Mouse (Mus musculus) granulocyte monocyte progenitor cell, adult 5-6 weeks (primary cell): ENCODE results near the gene Atxn3. TPM values are rescaled to one million over a fixed set of nuclear protein-coding genes. Genes with fewer than 3 reads are reported as not detected.
A peak's percentile ranks its signal among the peaks of the same experiment; 100 is the strongest.

Experiments used
- ATAC-seq: replicated peaks from 2 replicates; pipeline ENCODE4 v1.8.0; 2016; ENCODE audit warnings: mild to moderate bottlenecking, moderate TSS enrichment, inconsistent platforms; ENCODE audit not compliant: poor library complexity, severe bottlenecking
- total RNA-seq, 2 experiments: library from RNA; stranded (forward) in 1 of 2; stranded (reverse) in 1 of 2; fragments of 200-712, 200-1000 nt in 1 of 2; fragments of >200 nt in 1 of 2; fragmentation: Nextera tagmentation in 1 of 2; gene quantifications; 2 replicates each; pipeline ENCODE4 v1.2.3; 2014 to 2017

Atxn3 gene
- total RNA-seq (2014; fragmentation: Nextera tagmentation) (28.8 and 31.3 TPM in 2 replicates), total RNA-seq (2017) (56.4 and 74.5 TPM in 2 replicates)

DNA sequence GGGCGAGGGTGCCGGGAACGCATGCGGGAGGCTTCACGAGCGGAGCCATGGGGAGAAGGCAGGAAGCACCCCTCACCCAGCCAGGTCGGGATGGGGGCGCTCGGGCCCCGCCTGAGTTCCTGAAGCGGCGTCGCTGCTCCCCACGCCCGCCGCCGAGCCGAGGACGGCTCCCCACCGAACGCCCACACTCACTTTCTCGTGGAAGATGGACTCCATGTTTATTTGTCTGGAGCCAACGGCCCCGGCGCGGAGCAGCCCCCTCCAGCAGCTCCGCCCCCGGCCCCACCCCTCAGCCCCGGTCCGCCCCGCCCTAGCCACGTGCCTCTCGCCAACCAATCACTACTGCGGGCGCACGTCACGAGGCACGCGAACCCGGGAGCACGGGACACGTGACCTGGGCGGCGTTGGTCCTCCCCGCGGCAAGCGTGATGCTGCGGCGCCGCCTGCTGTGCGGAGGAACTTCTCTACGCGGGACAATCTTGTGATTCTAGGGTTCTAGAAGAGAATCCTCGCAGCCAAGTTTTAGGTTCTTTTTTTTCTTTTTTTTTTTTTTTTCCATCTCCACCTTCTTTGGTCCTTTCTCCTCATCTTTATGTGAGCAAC is at the start of gene Atxn3:
Gene Atxn3, minus strand, starts transcription at position 305 of the 603 bp plus-strand sequence.
- peak; percentile 83 for ATAC-seq

DNA sequence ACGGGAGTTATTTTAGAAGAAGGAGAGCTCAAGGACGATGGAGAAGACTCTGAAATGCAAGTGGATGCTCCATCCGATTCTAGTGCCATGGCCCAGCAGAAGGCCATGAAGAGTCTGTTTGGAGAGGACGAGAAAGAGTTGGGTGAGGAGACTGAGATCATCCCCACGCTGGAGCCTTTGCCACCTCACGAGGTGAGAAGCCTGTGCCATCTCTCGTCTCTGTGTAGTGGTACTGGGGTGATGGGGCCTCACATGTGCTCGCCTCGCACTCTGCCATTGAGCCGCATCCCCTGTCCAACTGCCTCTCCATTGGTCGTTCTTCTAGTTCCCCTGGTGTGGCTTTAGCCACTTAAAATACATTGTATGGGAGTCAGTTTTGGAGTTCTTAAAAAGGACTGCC is 42.7 kb upstream of the Atxn3 start:
- no peak for ATAC-seq

DNA sequence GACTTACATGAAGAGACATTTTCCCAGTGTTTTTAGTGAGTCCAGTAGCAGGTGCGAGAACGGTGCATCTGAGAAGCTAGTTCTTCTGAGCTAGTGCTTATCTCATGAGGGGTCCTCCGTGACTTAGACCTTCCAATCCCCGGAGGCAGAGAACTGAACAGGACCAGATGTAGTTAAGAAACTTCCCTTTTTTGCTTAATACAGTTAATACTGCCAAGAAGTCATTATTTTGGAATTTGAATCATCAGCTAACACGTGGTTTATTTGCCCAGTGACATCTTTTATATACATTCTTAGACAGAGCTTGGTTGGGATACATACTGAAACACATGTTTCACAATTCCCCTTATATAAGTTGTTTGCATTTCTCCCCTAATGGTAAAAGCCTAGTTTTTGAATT is 40.9 kb upstream of the Atxn3 start:
- no peak for ATAC-seq

DNA sequence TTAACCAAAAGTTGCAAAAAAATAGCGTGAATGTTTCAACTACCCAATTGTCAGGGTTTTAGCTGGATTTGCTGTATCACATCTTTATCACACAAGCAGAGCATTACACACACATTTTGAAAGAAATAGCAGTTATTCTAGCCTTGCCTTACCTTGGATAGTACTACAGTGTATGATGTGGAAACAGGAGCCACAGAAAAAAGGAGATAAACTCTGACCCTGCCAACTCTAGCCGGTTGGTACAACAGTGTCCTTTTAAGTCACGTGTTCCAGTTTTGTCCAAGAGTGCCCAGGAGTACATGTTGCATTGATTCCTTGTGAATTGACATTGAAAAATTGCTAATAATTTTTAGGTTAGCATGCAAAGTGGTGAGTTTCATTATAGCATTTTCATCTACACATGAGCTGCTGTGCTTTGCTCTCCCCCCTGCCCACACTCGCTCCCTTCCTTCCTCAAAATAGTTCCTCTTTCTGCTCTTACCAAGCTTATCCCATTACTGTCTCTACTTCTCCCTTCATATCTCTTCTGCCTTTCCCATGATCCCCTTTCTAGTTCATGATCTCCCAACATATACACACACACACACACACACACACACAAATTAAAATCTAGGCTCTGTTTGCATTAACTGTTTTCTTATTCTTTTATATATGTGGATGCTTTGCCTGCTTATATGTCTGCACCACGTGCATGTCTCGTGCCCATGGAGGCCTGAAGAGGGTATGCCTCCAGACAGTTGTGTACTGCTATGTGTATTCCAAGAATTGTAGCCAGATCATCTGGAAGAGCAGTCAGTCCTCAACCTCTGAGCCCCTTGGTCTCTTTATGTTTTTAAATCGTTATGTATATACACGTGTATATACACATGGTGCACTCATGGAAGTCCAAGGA is 36.8 kb upstream of the Atxn3 start:
- ATAC-seq, result peak; percentile 98

DNA sequence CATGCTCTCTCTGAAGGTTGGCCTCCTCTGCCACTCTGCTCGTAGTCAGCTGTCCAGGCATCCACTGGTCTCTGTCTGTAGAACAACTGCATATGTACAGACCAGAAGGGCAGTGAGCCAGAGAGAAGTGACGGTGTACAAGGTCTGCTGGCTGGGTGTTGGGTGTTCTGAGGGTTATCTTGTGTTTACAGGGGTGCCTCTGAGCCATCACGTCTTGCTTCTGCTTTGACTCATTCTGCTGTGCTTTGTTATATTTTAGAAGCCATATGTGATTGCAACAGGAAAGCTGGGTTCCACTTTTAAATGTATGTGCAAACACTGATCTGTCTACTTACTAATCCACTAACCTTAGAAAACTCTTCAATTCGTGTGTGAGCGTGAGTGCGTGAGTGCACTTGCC is 29.6 kb upstream of the Atxn3 start:
- no peak for ATAC-seq

DNA sequence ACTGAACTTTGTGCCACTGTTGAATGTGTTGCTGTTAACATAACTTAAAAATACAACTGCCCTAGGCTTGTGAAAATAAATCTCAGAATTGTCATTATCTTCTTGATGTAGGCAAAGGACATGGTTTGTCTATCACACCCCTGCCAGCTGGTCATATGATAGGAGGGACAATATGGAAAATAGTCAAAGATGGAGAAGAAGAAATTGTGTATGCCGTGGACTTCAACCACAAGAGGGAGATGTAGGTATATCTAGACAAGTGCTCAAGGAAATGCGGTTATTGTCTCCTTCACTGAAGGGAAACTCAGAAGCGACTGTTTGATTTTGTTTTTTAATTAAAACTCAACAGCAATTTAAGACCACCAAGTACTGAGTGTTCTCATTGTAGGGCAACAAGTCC is 27.1 kb upstream of the Atxn3 start:
- ATAC-seq, result peak; percentile 55

DNA sequence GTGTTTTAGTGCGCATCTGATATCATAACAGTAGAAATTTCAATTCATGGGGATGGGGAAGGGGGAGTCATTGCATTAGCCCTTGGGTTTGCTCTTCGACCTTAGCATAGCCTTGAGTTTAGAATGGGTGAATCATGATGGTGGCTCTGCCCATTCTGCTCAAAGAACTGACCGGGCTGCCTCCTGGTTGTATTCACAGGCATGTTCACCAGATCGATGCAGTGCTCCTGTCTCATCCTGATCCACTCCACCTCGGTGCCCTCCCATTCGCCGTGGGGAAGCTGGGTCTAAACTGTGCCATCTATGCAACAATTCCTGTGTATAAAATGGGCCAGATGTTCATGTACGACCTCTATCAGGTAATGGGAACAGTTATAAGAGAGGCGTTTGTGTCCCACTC is 24.9 kb upstream of the Atxn3 start:
- ATAC-seq, result no peak

DNA sequence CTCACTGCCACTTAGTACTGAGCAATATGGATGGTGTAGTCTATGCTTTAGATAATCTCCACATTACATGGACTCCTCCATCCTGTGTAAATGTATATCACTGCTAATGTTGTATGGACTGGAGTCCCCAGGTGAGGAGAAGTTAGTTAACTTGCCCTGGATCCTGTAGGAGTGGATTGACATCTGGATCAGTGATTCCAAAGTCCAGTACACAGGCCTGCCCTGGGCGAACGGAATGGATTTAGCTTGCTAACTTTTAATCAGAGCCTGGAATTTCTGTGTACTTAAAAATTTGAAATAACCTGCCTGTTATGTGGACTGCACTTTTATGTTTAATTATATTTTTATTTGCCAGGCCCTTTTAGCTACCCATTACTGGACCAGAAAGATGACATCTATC is 23.5 kb upstream of the Atxn3 start:
- no peak for ATAC-seq

DNA sequence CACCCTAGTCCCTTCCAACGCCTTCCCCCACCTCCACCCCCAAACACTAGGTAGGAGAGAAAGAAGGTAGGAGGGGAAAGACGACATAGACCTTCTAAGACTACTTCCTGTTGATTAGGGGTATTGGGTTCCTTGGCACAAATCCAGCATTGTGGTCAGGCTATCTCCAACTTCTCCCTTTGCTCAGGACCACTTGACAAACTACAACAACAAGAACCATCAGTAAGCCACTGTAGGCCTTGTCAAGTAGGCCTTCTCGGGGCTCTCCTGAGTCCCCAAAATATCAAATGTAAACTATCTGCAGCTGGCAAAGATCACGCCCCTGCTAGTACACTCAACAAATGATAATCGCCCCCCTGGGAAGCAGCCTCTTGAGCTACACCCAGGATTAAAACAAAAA is 22.2 kb upstream of the Atxn3 start:
- peak; percentile 30; the same call in 1 of the 2 replicates for ATAC-seq

DNA sequence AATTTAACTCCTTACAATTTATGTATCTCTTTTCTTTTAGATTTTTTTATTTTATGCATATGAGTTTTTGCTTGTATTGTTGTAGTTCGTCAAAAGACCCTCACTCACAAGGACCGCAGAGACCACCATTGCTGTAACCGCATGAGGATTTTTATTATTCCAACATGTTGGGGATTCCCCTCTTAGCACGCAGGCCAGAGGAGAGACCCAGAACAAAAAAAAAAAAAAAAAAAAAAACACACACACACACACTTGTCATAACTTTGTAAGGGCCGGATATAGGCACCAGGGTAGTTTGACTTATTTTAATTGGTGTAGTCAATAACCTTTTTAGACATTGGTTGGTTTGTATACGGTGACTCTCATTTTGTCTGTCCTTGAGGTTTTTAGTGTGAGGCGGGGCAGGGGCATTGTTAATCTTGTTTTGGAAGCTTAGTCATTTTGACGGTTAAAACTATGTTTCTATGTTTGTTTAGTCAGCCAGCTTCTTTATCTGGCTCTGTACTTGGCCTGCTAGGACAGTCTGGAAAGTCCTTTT is 21.2 kb upstream of the Atxn3 start:
- no peak for ATAC-seq

DNA sequence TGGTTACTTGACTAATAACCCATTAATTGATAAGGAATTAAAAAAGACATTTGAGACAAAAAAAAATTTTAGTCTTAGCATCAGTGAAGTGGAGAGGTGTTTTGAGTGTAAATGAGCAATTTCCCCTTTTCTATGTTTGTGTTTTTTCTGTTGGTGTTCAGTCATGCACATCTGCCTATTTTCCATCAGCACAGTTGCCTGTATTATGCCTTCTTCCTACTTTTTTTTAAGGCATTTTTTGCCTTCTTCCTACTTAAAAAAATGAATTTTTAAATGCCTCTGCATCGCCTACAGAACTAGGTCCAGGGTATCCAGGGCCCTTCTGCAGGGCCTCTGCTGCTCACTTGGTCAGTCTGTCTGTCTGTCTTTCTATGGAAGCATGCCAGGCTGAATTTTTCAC is 20.5 kb upstream of the Atxn3 start:
- no peak for ATAC-seq

DNA sequence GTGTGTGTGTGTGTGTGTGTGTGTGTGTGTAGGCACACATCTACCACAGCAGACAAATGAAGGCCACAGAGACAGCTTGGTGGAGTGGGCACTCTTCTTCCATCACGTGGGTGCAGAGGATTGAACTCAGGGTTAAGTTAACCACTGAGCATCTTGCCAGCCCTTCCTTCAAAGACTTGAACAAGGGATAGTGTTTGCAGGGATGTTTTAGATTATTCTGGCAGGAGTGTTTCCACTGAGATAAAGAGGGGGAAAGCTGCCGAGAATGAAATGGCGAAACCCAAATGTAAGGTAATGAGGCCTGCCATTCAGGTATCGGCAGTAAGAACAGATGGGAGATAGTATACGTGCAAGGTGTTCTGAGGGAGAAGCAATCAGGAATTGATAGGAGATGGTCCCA is 20.1 kb upstream of the Atxn3 start:
- no peak for ATAC-seq

DNA sequence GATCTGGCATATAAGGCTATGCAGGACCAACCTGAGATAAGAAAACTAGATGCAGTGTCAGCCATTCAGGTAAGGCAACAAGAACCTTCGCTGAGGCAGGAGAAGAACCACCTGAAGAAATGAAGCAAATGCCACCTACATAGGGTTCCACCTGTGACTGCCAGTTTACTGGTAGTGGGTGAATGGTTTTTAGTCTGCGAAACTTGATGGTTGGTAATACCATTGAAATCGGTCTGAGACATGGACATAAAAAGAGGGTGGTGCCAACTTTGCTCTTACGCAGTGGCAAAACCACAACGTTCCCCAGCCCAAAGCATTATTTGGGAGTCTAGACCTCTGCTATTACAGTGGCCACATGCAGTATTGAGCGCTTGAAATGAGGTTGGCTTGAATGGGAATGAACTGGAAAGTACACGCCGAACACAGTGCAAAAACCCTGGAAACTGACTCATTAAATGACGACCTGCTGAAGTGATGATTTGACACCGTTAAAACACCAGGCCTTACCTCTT is 19.4 kb upstream of the Atxn3 start:
- ATAC-seq, result no peak

DNA sequence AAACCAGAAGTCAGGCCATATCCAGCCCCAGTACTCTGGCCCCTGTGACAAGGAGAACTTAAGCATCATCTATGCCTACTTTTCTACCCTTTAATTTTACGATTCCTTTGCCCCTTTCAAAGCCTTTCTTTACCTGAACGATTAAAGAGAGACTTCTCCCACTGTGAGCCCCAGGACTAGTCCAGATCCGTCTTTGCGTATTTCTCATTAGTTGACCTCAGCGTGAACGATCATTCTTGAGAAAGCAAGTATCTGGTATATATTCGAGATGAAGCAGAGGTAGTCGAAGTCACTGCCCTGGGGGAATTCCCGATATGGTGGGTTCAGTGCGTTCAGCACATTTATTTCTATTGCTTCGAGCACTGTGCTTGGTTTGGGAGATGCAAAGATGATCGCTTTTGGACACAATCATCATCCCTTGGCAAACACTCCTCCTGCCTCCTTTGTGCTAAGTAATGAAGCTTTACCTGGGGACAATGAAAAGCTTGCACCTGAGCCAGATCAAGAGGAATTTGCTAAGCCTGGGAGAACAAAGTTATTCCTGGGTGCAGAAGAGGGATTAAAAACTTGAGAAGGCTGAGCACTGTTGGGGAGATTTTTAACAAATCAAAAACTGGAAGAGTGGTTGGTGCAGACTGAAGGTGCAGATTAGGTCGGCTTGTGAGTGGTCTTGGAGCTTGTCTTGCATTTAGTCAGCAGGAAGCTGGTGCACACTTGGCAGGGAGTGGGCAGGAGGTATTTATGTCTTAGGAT is 18.8 kb upstream of the Atxn3 start:
- no peak for ATAC-seq

DNA sequence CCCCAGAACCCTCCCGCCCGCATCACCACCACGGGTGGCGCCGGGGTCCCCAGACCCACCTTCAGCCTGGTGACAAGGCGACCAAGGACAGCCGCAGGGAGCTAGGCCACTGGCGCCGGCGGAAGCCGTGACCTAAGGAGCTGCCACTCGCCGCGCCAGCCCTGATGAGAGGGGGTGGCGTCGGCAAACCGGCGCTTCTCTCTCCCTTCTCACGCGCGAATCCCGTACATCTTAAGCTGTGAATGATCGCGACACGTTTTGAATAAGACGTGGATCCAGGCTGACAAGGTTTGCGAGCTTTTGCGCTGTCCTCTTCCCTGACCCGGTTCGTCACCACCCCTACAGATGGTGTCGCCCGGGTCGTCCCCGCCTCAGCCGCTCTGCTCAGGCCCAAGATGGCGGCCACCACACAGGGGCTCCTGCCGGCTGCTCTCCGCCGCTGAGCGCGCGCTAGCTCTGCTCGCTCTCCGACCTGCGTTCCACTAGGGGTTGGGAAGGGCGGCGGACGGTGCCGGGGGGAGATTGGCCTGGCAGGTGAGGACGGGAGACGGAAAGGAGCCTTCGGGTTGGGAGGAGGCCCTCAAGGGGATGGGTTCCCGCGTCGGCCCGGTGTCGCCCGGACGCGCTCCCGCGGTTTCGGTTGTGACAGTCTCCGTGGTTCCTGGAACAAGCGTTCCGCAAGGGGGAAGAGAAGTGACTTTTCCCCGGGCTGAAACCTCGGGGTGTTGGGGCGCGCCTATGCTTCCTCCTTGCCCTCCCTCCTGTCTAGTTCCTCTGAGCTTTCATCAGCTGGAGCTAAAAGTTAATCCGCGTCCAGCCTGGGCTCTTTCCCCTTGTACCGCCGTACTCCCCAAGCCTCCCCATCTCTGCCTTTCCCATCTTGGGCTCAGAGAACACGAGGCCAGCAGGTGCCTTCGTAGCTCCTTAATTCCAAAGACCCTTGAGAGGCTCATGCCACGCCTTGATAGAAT is 17.8 kb upstream of the Atxn3 start, which contains the start of gene Cpsf2:
Gene Cpsf2, plus strand, starts transcription at position 388 of the 971 bp plus-strand sequence.
- ATAC-seq, result peak; percentile 73

DNA sequence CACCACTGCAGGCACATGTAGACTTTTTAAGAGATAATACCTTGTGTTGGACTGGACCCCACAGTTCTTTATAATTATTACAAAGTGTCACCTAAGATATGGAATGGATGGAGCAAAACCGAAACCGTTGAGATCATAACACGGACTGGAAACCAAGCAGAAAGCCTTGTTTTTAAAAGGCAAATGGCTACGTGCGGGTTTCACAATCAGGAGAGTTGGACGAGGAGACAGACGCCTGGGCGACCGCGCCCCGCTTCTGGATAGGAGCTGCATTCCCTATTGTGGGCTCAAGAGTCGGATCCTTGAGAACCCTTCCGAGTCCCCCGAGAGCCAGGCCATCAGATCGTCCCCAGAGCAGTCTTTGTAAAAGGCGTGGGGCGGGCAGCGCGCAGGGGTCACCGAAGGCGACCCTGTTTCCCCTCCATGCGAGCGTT is 17.1 kb upstream of the Atxn3 start:
- ATAC-seq, result peak; percentile 15

DNA sequence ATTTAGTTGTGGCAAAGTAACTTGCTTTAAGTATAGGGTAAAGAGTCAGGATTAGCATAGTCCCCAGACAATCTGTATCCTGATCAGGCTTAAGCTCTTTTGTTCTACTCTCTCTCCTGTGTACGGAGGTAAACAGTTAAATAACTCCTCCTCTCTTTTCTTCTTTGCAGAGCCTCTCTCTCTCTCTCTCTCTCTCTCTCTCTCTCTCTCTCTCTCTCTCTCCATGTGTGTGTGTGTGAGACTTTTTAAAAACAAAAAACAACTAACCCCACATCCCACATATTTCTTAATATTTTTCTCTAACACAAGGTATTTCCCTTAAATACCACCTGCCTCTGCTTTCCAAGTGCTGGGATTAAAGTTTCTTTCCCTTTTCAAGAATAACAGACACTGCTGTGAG is 16.5 kb upstream of the Atxn3 start:
- ATAC-seq, result no peak

DNA sequence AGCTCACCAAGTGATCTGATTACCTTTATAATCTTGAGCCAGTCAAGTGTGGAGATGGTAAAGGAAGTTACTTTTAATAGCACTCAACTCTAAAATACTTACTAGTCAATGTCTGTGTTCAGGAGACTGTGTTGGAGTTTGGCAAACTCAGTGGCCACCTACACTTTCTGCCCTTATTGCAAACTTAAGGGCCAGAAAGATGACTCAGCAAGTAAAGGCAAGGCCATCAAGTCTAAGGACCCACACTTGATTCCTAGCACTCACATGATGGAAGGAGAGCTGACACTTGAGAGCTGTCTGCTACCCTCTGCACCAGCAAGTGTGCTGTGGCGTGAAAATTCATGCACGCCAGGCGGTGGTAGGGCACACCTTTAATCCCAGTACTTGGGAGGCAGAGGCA is 14.2 kb upstream of the Atxn3 start:
- ATAC-seq, result no peak

DNA sequence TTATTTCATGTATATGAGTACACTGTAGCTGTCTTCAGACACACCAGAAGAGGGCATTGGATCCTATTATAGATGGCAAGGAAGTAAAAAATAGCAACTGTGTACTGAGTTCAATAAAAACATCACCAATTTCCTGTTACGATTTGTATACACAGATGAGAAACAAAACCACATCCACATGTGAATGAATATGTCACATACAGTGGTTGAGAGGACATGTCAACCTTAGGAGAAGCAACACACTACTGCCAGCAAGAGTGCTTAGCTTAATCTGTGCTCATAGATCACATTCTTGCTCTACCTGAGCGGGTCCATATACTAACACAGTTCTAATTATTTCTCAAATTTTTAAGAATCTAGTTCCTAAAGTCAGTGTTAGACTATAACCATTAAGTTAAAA is 13.3 kb upstream of the Atxn3 start:
- ATAC-seq, result no peak
